Mouse (Mus musculus): ENCODE data around the gene Slc13a5. TPM values are rescaled to one million over a fixed set of nuclear protein-coding genes. Genes with fewer than 3 reads are reported as not detected.

Slc13a5 gene
- polyA plus RNA-seq (2012; ENCODE audit: low replicate concordance) = not detected in 2 replicates

GRCm38 (mm10) chr11:72266960-72267560 is at the start of gene Slc13a5:
Slc13a5 (minus strand) TSS chr11:72267222.

GRCm38 (mm10) chr11:72314151-72314895 is 47.3 kb upstream of the Slc13a5 start, which contains the start of gene Fbxo39:
Fbxo39 (plus strand) TSS chr11:72314444.

GRCm38 (mm10) chr11:72301334-72301733 is 34.3 kb upstream of the Slc13a5 start, which contains the start of gene Xaf1:
Xaf1 (plus strand) TSS chr11:72301629.

GRCm38 (mm10) chr11:72215410-72215797 is 51.6 kb downstream of the Slc13a5 start, which contains the start of gene Med31:
Med31 (minus strand) TSS chr11:72215592.

GRCm38 (mm10) chr11:72207204-72207833 is 59.7 kb downstream of the Slc13a5 start, which contains the start of the genes 4933427D14Rik and Txndc17:
4933427D14Rik (minus strand) TSS chr11:72207459.
Txndc17 (plus strand) TSS chr11:72207547.

GRCm38 (mm10) chr11:72206341-72207203 is 60.5 kb downstream of the Slc13a5 start, which contains the start of gene Gm43951:
Gm43951 (minus strand) TSS chr11:72206840.

Other genes starting within 250 kb of the Slc13a5 start
- not detected in 2 replicates for gene Aipl1, start 229.7 kb downstream of the Slc13a5 start, polyA plus RNA-seq (2012; ENCODE audit: low replicate concordance)
- gene Pimreg, start 225.2 kb downstream of the Slc13a5 start, polyA plus RNA-seq (2012; ENCODE audit: low replicate concordance) = 0.46 and 1.1 TPM in 2 replicates
- gene Pitpnm3, start 131.4 kb downstream of the Slc13a5 start, polyA plus RNA-seq (2012; ENCODE audit: low replicate concordance) = 0.18 and 0.23 TPM in 2 replicates
- 0.15 TPM in 1 of 2 replicates, not detected in the other for gene Gm43951, start 60.4 kb downstream of the Slc13a5 start, polyA plus RNA-seq (2012; ENCODE audit: low replicate concordance)
- gene 4933427D14Rik, start 59.8 kb downstream of the Slc13a5 start, polyA plus RNA-seq (2012; ENCODE audit: low replicate concordance) = 1.2 and 2.0 TPM in 2 replicates
- gene Txndc17, start 59.7 kb downstream of the Slc13a5 start, polyA plus RNA-seq (2012; ENCODE audit: low replicate concordance) = 20.2 and 31.3 TPM in 2 replicates
- 1.2 TPM in 1 of 2 replicates, not detected in the other for gene Med31, start 51.6 kb downstream of the Slc13a5 start, polyA plus RNA-seq (2012; ENCODE audit: low replicate concordance)
- gene Xaf1, start 34.4 kb upstream of the Slc13a5 start, polyA plus RNA-seq (2012; ENCODE audit: low replicate concordance) = 0.74 and 2.4 TPM in 2 replicates
- not detected in 2 replicates for gene Fbxo39, start 47.2 kb upstream of the Slc13a5 start, polyA plus RNA-seq (2012; ENCODE audit: low replicate concordance)
- not detected in 2 replicates for gene Tekt1, start 95.2 kb upstream of the Slc13a5 start, polyA plus RNA-seq (2012; ENCODE audit: low replicate concordance)
- 0.10 TPM in 1 of 2 replicates, not detected in the other for gene Smtnl2, start 144.5 kb upstream of the Slc13a5 start, polyA plus RNA-seq (2012; ENCODE audit: low replicate concordance)
- not detected in 2 replicates for gene Ggt6, start 168.3 kb upstream of the Slc13a5 start, polyA plus RNA-seq (2012; ENCODE audit: low replicate concordance)
- gene Mybbp1a, start 174.1 kb upstream of the Slc13a5 start, polyA plus RNA-seq (2012; ENCODE audit: low replicate concordance) = 79.4 and 159 TPM in 2 replicates
- gene Spns2, start 222.7 kb upstream of the Slc13a5 start, polyA plus RNA-seq (2012; ENCODE audit: low replicate concordance) = 1.5 and 2.2 TPM in 2 replicates

Measured in leukemia stem cell, adult 10-12 weeks (primary cell).